Mouse (Mus musculus) ZHBTc4 (cell line): ENCODE measurements at regions not wholly inside any gene's neighbourhood (a gene's known extent, or its start where the extent isn't known, plus 50 kb on each side); places are given as distances from the start of the nearest gene placed in this dataset.
A peak's percentile ranks its signal among the peaks of the same experiment; 100 is the strongest.

Experiments
- DNase-seq: peaks from one replicate; pipeline ENCODE4 v3.0.0-alpha.2; 2011; ENCODE audit warnings: low read depth, low spot score

GRCm38 (mm10) chr7:70219310-70219709 lies 147.2 kb downstream of the Nr2f2 start:
- no peak for DNase-seq

GRCm38 (mm10) chr7:70217137-70217536 lies 149.4 kb downstream of the Nr2f2 start:
- DNase-seq = no peak

GRCm38 (mm10) chr7:70213970-70214520 lies 152.5 kb downstream of the Nr2f2 start:
- peak; percentile 7 for DNase-seq

- no peak for DNase-seq
These were observed 160.6 kb downstream of the Nr2f2 start for GRCm38 (mm10) chr7:70205900-70206299.

- DNase-seq = peak; percentile 68
These were observed 166.3 kb downstream of the Nr2f2 start for GRCm38 (mm10) chr7:70200188-70200587.

GRCm38 (mm10) chr7:70178956-70179355 lies 187.6 kb downstream of the Nr2f2 start:
- DNase-seq = no peak

- no peak for DNase-seq
These were observed 188.5 kb downstream of the Nr2f2 start for GRCm38 (mm10) chr7:70178006-70178405.

- no peak for DNase-seq
These were observed 189.8 kb downstream of the Nr2f2 start for GRCm38 (mm10) chr7:70176686-70177259.

- no peak for DNase-seq
These were observed 190.4 kb downstream of the Nr2f2 start for GRCm38 (mm10) chr7:70176086-70176485.

- DNase-seq = no peak
These were observed 194.1 kb downstream of the Nr2f2 start for GRCm38 (mm10) chr7:70172431-70172830.

GRCm38 (mm10) chr7:70171456-70171855 lies 195.1 kb downstream of the Nr2f2 start:
- DNase-seq = no peak

- DNase-seq = no peak
These were observed 198.5 kb downstream of the Nr2f2 start for GRCm38 (mm10) chr7:70168080-70168479.

GRCm38 (mm10) chr7:70166081-70166480 lies 200.5 kb downstream of the Nr2f2 start:
- DNase-seq = no peak

GRCm38 (mm10) chr7:70165501-70165900 lies 201.0 kb downstream of the Nr2f2 start:
- DNase-seq = no peak

- DNase-seq = no peak
These were observed 201.8 kb downstream of the Nr2f2 start for GRCm38 (mm10) chr7:70164691-70165193.

GRCm38 (mm10) chr7:70158531-70158930 lies 208.0 kb downstream of the Nr2f2 start:
- DNase-seq = no peak

- no peak for DNase-seq
These were observed 221.7 kb downstream of the Nr2f2 start for GRCm38 (mm10) chr7:70144726-70145271.

GRCm38 (mm10) chr7:70136837-70137236 lies 229.7 kb downstream of the Nr2f2 start:
- DNase-seq = no peak

- DNase-seq = no peak
These were observed 231.1 kb downstream of the Nr2f2 start for GRCm38 (mm10) chr7:70135416-70135815.

- no peak for DNase-seq
These were observed 236.6 kb downstream of the Nr2f2 start for GRCm38 (mm10) chr7:70129963-70130362.

- DNase-seq = no peak
These were observed 243.7 kb downstream of the Nr2f2 start for GRCm38 (mm10) chr7:70122818-70123217.

- no peak for DNase-seq
These were observed 247.0 kb downstream of the Nr2f2 start for GRCm38 (mm10) chr7:70119517-70119916.

- no peak for DNase-seq
These were observed 247.6 kb downstream of the Nr2f2 start for GRCm38 (mm10) chr7:70118971-70119370.
